Mouse (Mus musculus): ENCODE measurements around the gene Prkce. TPM values are rescaled to one million over a fixed set of nuclear protein-coding genes. Genes with fewer than 3 reads are reported as not detected.

Gene Prkce
- total RNA-seq, 1 experiment = 1.7 TPM

DNA sequence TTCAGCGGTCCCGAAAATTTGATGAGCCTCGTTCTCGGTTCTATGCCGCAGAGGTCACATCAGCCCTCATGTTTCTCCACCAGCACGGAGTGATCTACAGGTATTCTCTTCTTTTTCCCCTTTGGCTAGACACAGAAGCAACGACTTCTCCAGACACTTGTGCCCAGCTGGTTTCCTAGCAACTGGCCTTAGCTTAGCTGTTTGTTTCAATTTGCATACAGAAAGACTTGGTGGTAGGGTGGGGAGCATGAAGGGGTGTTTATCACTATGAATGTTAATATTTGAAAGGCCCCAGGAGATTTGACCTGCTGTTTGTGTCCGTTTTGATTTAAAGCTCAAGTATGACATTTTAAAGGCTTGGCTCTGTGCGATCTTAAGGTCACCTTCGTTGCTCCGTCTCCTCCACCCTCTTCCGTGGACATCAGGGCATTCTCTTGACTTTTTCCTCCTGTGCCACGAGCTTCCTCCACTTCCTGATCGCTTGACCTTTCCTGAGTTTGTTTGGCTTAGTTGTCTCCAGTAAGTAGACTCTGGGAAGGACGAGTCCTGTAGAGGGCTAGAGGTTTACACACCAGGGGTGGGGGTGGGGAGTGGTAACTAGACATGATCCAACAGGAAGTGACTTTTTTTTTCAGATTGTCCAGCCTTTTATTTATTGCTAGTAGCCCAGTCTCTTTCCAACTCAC lies 391.8 kb downstream of the Prkce start:
- no peak overlapping the region for H3K9ac ChIP-seq (ENCODE audit: insufficient read depth, low read depth, low read length, poor library complexity, severe bottlenecking)
- in situ Hi-C loops (cut with MboI; ENCODE audit: low sequenced_read_pairs in 2 of 2, unreplicated experiment in 2 of 2) = no loop called here
- H3K36me3 ChIP-seq (ENCODE audit: control insufficient read depth, insufficient read depth, low read length, poor library complexity, severe bottlenecking) = no peaks in the 10 kb centered on the region; the same call in 1 of the 2 replicates
- DNase-seq (ENCODE audit: low read depth, low spot score) = no peak
- H3K4me3 ChIP-seq (ENCODE audit: insufficient read depth in 1 of 2, low read depth in 1 of 2, low read length in 2 of 2, poor library complexity in 1 of 2, severe bottlenecking in 1 of 2) = no peak overlapping the region
- H3K27ac ChIP-seq (ENCODE audit: insufficient read depth, low read depth, low read length, poor library complexity, severe bottlenecking) = no peak overlapping the region
- TF ChIP-seq CHD2 (IDR thresholded peaks at IDR 0.05; ENCODE audit: low read depth, low read length) (no peak), MAFK (IDR thresholded peaks at IDR 0.05; ENCODE audit: insufficient read depth, low read depth, low read length) (no peak)
- H3K9me3 ChIP-seq (ENCODE audit: control insufficient read depth, insufficient read depth, low read depth, low read length) = no peaks in the 10 kb centered on the region
- peaks cover 0 to 2% of the 10 kb centered on the region in 2 experiments; a peak in 2 of 4 replicates for H3K4me1 ChIP-seq (ENCODE audit: control insufficient read depth in 2 of 2, insufficient read depth in 2 of 2, low read length in 2 of 2, poor library complexity in 1 of 2)

DNA sequence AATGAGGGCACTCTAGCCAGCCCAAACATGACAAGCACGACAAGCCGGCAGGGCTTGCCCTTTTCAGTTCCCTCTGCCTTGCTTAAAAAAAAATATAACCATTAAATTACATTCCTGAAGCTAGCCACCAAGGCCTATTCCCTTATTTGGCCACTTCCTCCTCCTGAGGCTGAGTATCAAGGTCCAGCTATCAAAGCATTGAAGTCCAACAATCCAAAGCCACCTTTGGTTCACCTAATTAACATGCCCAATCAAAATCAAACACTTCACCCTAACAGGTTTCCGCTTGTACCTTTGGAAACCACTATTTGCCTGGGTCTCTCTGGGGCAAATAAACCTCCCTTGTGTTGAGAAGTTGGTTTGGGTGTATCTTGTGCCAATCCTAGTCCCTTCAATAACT lies 392.9 kb downstream of the Prkce start:
- no peak for DNase-seq (ENCODE audit: low read depth, low spot score)
- in situ Hi-C loops (cut with MboI; ENCODE audit: low sequenced_read_pairs in 2 of 2, unreplicated experiment in 2 of 2) = no loop called here
- Histone ChIP-seq H3K4me3 (ENCODE audit: insufficient read depth in 1 of 2, low read depth in 1 of 2, low read length in 2 of 2, poor library complexity in 1 of 2, severe bottlenecking in 1 of 2) (no peak overlapping the region), H3K27ac (ENCODE audit: insufficient read depth, low read depth, low read length, poor library complexity, severe bottlenecking) (no peak overlapping the region), H3K9me3 (ENCODE audit: control insufficient read depth, insufficient read depth, low read depth, low read length) (no peaks in the 10 kb centered on the region), H3K36me3 (ENCODE audit: control insufficient read depth, insufficient read depth, low read length, poor library complexity, severe bottlenecking) (no peaks in the 10 kb centered on the region; the same call in 1 of the 2 replicates), H3K4me1 (ENCODE audit: control insufficient read depth in 2 of 2, insufficient read depth in 2 of 2, low read length in 2 of 2, poor library complexity in 1 of 2) (peaks cover 0 to 2% of the 10 kb centered on the region in 2 experiments; a peak in 2 of 4 replicates), H3K9ac (ENCODE audit: insufficient read depth, low read depth, low read length, poor library complexity, severe bottlenecking) (no peak overlapping the region)
- TF ChIP-seq CHD2 (IDR thresholded peaks at IDR 0.05; ENCODE audit: low read depth, low read length) (no peak), ZC3H11A (IDR thresholded peaks at IDR 0.05; ENCODE audit: borderline replicate concordance, low read depth, low read length) (no peak), HCFC1 (IDR thresholded peaks at IDR 0.05; ENCODE audit: borderline replicate concordance, insufficient read depth, low read length) (no peak), ZNF384 (IDR thresholded peaks at IDR 0.05; ENCODE audit: low read depth, low read length) (no peak), MAFK (IDR thresholded peaks at IDR 0.05; ENCODE audit: insufficient read depth, low read depth, low read length) (no peak)

DNA sequence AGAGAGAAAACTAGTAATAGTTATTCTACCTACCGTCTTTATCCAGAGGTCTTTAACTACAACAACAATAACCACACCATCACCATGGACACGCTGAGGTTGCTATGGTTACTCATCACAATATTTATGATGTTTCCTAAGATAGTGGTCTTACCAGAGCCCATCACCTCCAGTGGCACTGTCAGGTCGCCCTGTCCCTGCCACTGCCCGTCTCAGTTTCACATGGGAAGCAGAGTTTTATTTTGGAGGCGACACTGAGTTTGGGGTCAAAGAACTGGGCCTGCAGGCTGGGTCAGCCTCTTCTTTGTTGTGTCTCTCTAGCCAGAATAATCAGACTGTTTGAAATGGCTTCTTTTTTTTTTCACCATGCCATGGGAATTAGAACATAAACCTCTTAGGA lies 402.9 kb downstream of the Prkce start:
- Histone ChIP-seq H3K4me3 (ENCODE audit: insufficient read depth in 1 of 2, low read depth in 1 of 2, low read length in 2 of 2, poor library complexity in 1 of 2, severe bottlenecking in 1 of 2) (no peak overlapping the region), H3K36me3 (ENCODE audit: control insufficient read depth, insufficient read depth, low read length, poor library complexity, severe bottlenecking) (no peaks in the 10 kb centered on the region), H3K9ac (ENCODE audit: insufficient read depth, low read depth, low read length, poor library complexity, severe bottlenecking) (no peak overlapping the region), H3K4me1 (ENCODE audit: control insufficient read depth in 2 of 2, insufficient read depth in 2 of 2, low read length in 2 of 2, poor library complexity in 1 of 2) (no peaks in the 10 kb centered on the region), H3K27ac (ENCODE audit: insufficient read depth, low read depth, low read length, poor library complexity, severe bottlenecking) (no peak overlapping the region), H3K9me3 (ENCODE audit: control insufficient read depth, insufficient read depth, low read depth, low read length) (no peaks in the 10 kb centered on the region)
- TF ChIP-seq MAFK (IDR thresholded peaks at IDR 0.05; ENCODE audit: insufficient read depth, low read depth, low read length) = no peak
- TF ChIP-seq ZNF384 (IDR thresholded peaks at IDR 0.05; ENCODE audit: low read depth, low read length) = no peak
- no peak for TF ChIP-seq HCFC1 (IDR thresholded peaks at IDR 0.05; ENCODE audit: borderline replicate concordance, insufficient read depth, low read length)
- TF ChIP-seq ZC3H11A (IDR thresholded peaks at IDR 0.05; ENCODE audit: borderline replicate concordance, low read depth, low read length) = no peak
- TF ChIP-seq CHD2 (IDR thresholded peaks at IDR 0.05; ENCODE audit: low read depth, low read length) = no peak
- in situ Hi-C loops (cut with MboI; ENCODE audit: low sequenced_read_pairs in 2 of 2, unreplicated experiment in 2 of 2) = no loop called here
- DNase-seq (ENCODE audit: low read depth, low spot score) = no peak

DNA sequence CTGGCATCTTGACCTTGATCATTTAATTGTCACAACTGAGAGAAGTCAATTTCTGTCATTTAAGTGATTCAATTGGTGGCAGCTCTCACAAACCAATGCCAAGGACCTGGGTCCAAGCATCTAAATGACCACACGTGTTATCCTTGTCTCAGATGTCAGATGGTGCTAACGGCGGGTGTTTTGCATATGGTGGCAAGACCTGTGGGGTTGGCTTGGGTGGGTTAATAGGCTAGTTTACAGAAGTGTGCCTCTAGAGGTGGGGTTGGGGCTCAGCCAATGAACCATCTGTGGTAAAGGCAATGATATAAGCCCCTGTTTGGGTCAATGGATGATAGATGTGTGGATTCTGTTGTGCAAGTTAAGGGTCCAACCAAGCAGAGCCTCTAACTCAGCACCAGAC lies 403.7 kb downstream of the Prkce start:
- in situ Hi-C loops (cut with MboI; ENCODE audit: low sequenced_read_pairs in 2 of 2, unreplicated experiment in 2 of 2) = no loop called here
- Histone ChIP-seq H3K27ac (ENCODE audit: insufficient read depth, low read depth, low read length, poor library complexity, severe bottlenecking) (no peak overlapping the region), H3K9ac (ENCODE audit: insufficient read depth, low read depth, low read length, poor library complexity, severe bottlenecking) (no peak overlapping the region), H3K4me3 (ENCODE audit: insufficient read depth in 1 of 2, low read depth in 1 of 2, low read length in 2 of 2, poor library complexity in 1 of 2, severe bottlenecking in 1 of 2) (no peak overlapping the region), H3K9me3 (ENCODE audit: control insufficient read depth, insufficient read depth, low read depth, low read length) (no peaks in the 10 kb centered on the region), H3K36me3 (ENCODE audit: control insufficient read depth, insufficient read depth, low read length, poor library complexity, severe bottlenecking) (no peaks in the 10 kb centered on the region), H3K4me1 (ENCODE audit: control insufficient read depth in 2 of 2, insufficient read depth in 2 of 2, low read length in 2 of 2, poor library complexity in 1 of 2) (no peaks in the 10 kb centered on the region)
- TF ChIP-seq CHD2 (IDR thresholded peaks at IDR 0.05; ENCODE audit: low read depth, low read length) = no peak
- no peak for TF ChIP-seq ZNF384 (IDR thresholded peaks at IDR 0.05; ENCODE audit: low read depth, low read length)
- TF ChIP-seq HCFC1 (IDR thresholded peaks at IDR 0.05; ENCODE audit: borderline replicate concordance, insufficient read depth, low read length) = no peak
- TF ChIP-seq MAFK (IDR thresholded peaks at IDR 0.05; ENCODE audit: insufficient read depth, low read depth, low read length) = no peak
- no peak for TF ChIP-seq ZC3H11A (IDR thresholded peaks at IDR 0.05; ENCODE audit: borderline replicate concordance, low read depth, low read length)
- DNase-seq (ENCODE audit: low read depth, low spot score) = no peak

DNA sequence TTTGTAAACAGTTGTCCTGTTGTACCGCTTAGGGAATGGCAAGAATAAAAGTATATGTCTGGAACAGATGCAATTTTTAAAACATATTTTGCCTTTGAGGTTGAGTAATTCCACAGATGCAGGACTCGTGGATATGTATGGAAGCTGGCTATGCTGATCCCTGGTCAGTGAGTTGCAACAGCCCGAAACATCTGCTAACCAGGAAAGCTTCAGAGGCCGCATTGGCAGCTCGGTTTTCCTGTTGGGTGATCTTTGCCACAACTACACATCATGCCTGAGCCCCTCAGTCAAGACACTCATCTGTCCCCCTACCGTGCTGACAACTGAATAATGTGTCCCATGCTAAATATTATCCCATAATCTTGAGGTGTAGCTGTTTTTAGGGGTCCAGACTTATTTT lies 404.6 kb downstream of the Prkce start:
- Histone ChIP-seq H3K27ac (ENCODE audit: insufficient read depth, low read depth, low read length, poor library complexity, severe bottlenecking) (no peak overlapping the region), H3K4me1 (ENCODE audit: control insufficient read depth in 2 of 2, insufficient read depth in 2 of 2, low read length in 2 of 2, poor library complexity in 1 of 2) (no peaks in the 10 kb centered on the region), H3K9me3 (ENCODE audit: control insufficient read depth, insufficient read depth, low read depth, low read length) (no peaks in the 10 kb centered on the region), H3K4me3 (ENCODE audit: insufficient read depth in 1 of 2, low read depth in 1 of 2, low read length in 2 of 2, poor library complexity in 1 of 2, severe bottlenecking in 1 of 2) (no peak overlapping the region), H3K9ac (ENCODE audit: insufficient read depth, low read depth, low read length, poor library complexity, severe bottlenecking) (no peak overlapping the region), H3K36me3 (ENCODE audit: control insufficient read depth, insufficient read depth, low read length, poor library complexity, severe bottlenecking) (no peaks in the 10 kb centered on the region)
- TF ChIP-seq MAFK (IDR thresholded peaks at IDR 0.05; ENCODE audit: insufficient read depth, low read depth, low read length) = no peak
- TF ChIP-seq ZC3H11A (IDR thresholded peaks at IDR 0.05; ENCODE audit: borderline replicate concordance, low read depth, low read length) = no peak
- TF ChIP-seq HCFC1 (IDR thresholded peaks at IDR 0.05; ENCODE audit: borderline replicate concordance, insufficient read depth, low read length) = no peak
- no peak for TF ChIP-seq ZNF384 (IDR thresholded peaks at IDR 0.05; ENCODE audit: low read depth, low read length)
- TF ChIP-seq CHD2 (IDR thresholded peaks at IDR 0.05; ENCODE audit: low read depth, low read length) = no peak
- DNase-seq (ENCODE audit: low read depth, low spot score) = no peak
- in situ Hi-C loops (cut with MboI; ENCODE audit: low sequenced_read_pairs in 2 of 2, unreplicated experiment in 2 of 2) = no loop called here
